Mouse (Mus musculus) ES-Bruce4 (cell line): ENCODE data around the gene Plpp7.

Experiments used
- CTCF ChIP-seq: IDR thresholded peaks from one replicate; pipeline ENCODE4 v1.8.1; 2011; ENCODE audit warnings: low read depth, low read length
- POLR2A ChIP-seq: IDR thresholded peaks from one replicate; pipeline ENCODE4 v1.8.1; 2011; ENCODE audit warnings: low read length; ENCODE audit not compliant: insufficient read depth

DNA sequence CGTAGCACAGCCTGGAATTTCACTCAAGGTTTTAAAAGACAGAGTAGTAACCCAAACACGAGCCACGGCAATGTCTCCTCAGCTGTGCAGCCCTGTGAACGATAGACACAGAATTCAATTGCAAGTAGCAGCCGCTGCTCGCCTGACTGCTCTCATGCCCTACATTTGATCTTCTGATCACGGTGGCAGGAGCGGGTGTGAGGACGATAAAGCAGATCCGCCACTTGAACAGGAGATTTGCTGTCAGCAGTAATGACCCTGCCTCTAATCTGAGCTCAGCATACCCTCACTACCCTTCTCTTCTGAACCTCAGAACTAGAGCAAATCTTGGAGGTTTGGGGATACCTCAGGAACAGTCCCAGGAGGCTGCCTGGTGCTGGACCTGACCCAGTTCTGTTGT is 49.3 kb upstream of the Plpp7 start:
- TF ChIP-seq POLR2A: no peak
- TF ChIP-seq CTCF: no peak
